15 mouse cellular contexts compared by ENCODE assay signal in the genomic region with DNA sequence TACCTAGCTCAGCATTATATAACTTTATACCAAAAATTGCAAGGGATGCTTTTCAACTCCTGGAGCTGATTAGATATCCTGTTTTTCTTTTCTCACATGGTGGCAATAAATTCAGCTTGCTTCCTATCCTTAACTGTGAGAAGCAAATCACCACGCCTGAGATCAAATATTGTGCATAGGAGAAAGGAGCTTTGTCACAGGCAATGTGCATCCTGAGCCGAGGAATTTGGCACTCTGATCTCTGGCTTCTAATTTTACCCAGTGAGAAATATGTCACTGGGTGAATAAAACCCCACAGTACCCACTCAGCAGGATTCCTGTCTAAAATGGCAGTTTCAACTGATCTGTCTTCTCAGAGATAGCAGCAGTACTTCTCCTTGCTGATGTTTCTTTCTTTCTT.
"Had no signal": no experiment of that assay in that cellular context is flagged by ENCODE, and none has a peak within 500 bp of the region (broad histone marks: within the 10 kb centered on the region; RNA-seq: fewer than 3 reads in every experiment).

No protein-coding gene starts in this region.

- ATAC-seq: hindbrain, postnatal 0 days; intestine, embryonic 16.5 days; liver, embryonic 12.5 days had no signal

- DNase-seq: gastrocnemius, postnatal 14 days; gastrocnemius, postnatal 36 days; heart, adult 11 months; heart, adult 2 months; heart, postnatal 14 days; heart, postnatal 36 days; kidney, adult 11 months; kidney, adult 2 months; kidney, adult 9 months; kidney, postnatal 25 days; kidney, postnatal 4 days; left cerebral cortex, postnatal 4 days had no signal
